Mouse (Mus musculus) R1 (cell line): ENCODE measurements around the gene Sytl2.

Experiments
- DNase-seq: peaks from one replicate; pipeline ENCODE4 v3.0.0-alpha.2; 2018; ENCODE audit warnings: low read depth, low spot score

Gene Sytl2

GRCm38 (mm10) chr7:90362788-90363187 lies 60.7 kb downstream of the Sytl2 start:
- no peak for DNase-seq

DNA sequence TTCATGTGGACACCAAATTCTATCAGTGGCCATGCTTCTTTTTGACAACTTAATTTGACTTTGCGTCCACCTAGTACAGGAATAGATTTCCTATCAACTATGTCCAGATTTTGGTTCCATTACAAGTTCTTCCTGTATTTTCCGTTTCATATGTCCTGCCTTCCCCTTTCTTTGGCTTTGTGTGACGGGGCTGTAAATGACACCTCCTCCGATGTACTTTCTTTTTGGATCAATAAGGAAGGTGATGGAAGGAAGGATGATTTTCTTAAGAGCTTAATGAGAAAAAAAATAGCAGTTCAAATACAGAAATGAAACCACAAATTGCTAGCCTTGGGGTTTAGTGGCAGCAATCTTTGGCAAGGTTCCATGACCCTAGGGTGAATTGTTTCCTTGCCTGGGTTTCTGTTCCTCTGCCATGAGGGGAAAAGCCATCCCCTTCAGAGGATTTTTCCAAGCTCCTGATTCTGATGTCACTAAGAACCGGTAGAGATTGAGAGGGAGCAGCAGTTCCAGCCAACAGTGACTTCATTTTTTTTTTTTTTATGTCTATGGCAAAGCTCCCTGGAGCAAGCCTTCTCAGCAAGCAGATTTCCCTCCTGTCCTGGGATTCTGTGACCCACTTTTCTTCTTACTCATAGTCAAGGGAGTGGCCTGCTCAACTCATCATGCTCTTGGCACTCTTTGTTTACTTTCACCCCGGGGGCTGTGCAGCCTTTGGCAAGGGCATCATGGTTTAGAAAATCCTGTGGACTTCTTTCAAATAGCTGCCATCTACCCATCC lies 68.2 kb downstream of the Sytl2 start:
- DNase-seq, result no peak

- no peak for DNase-seq
These were observed 70.8 kb downstream of the Sytl2 start for GRCm38 (mm10) chr7:90372804-90373203.

DNA sequence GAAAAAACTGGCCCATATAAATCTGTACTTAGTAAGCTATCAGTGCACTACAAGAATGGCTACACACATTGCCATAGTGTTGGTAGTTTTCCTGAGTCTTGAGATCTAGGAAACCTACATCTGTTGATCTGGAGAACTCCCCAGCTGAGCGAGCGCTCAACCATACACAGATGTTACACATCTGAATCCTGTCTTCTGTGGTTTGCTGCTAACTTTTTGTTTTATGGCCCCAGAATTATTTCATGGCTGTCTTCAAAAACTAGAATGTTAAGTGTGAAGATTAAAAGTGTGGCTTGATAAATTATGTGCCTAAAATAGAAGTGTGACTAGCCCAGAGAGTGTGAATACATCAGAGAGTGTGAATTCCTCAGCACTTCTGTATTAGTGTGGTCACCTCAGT lies 82.4 kb downstream of the Sytl2 start:
- no peak for DNase-seq

DNA sequence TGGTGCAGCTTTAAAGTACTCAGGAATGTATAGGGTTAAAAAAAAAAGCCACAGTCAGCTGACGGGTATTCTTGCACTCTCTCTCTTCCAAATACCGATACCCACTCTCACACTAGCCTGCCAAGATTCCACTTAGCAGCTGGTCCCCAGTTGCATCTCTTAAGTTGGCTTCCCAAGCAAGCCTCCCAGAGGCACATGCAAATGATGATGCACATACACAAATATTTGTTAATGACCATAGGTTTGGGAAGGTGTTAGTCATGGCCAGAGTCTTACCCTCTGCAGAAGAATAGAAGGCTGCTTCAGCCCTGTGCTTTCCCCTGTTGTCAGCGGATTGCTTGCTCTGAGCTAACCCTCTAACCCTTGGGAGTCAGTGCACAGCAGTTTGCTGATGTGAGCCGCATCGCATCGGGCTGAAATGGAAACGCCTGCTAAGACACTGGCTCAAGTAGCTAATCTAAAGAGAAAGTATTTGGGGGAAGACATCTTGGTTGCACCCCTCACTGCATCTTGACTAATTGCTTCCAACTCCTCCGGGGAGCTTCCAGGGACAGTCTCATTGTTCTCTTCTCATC lies 84.9 kb downstream of the Sytl2 start:
- peak; percentile 5 for DNase-seq

GRCm38 (mm10) chr7:90389765-90390164 lies 87.7 kb downstream of the Sytl2 start:
- no peak for DNase-seq

- no peak for DNase-seq
These were observed 93.0 kb downstream of the Sytl2 start for GRCm38 (mm10) chr7:90395073-90395472.

DNA sequence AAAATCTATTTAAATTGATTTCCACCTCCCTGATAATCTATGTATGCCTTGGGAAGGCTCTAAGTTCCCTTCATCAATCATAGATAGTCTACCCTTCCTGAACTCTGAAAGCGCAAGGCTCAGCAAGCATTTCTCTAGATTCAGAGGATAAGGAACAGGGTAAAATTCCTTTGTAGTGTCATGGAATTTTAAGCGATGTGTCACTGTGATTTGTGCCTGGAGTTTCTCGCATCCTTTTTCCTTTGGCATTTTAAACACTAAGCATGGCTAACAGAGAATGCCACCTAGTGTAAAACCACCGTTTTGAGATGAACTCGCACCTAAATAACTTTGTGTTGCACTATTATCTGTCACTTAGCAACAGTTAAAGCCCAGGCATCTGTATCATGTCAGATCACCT lies 93.9 kb downstream of the Sytl2 start:
- no peak for DNase-seq

DNA sequence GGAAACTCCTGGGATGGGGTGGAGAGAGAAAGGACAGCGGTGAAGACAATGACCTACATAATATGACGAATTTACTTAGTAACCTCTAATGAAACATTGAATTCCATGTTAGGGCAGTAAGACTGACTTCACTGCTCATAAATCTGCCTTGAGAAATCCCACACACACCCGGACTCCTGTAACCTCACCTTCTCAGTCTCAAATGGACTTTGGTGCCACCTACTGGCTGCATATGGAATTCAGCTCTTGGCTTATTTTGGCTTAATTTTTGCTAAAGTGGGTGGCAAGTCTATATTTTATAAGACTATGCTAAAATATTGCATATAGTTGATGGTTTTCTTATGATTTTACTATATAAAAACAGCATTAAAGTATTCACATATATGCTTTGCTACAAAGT lies 107.9 kb downstream of the Sytl2 start:
- DNase-seq, result peak; percentile 78

- peak; percentile 96 for DNase-seq
These were observed 124.3 kb downstream of the Sytl2 start, which contains the start of gene Ccdc89 for GRCm38 (mm10) chr7:90426020-90427001. TSS of gene Ccdc89 (plus strand) at chr7:90426577.

DNA sequence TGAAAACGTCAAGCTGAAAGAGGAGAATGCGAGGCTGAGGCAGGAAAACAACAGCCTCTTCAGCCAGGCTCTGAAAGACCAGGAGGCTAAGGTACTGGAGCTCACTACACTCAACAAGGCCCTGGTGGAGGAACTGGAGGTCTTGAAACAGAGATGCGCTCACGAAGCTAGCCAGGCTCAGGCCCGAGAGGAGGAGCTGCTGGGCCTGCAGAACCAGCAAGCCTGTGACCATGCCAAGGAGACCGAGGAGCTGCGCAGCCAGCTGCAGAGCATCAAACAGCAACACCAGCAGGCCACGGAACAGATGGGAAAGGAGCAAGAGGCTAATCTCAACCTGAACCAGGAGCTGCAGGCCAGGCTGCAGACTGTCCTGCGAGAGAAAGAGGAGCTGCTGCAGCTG lies 125.0 kb downstream of the Sytl2 start:
- DNase-seq, result no peak

- DNase-seq, result no peak
These were observed 130.2 kb downstream of the Sytl2 start for GRCm38 (mm10) chr7:90432221-90432620.

DNA sequence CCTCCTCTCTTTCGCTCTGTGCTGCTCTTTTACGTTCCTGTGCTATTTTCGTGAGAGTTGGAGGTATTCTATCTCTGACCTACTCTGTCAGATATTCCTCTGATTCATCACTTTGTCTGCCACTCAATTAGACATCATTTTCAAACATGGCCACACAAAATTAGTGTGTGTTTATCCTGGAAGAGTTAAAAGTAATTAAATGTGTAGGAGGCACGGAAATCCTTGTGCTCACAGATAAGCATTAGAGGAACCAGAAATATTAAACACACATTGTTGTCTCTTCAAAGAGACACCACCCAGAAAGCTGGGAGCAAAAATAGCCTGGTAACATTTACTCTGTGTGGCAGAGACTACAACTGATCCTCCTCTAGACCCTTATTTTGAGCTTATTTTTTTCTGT lies 138.0 kb downstream of the Sytl2 start:
- no peak for DNase-seq

DNA sequence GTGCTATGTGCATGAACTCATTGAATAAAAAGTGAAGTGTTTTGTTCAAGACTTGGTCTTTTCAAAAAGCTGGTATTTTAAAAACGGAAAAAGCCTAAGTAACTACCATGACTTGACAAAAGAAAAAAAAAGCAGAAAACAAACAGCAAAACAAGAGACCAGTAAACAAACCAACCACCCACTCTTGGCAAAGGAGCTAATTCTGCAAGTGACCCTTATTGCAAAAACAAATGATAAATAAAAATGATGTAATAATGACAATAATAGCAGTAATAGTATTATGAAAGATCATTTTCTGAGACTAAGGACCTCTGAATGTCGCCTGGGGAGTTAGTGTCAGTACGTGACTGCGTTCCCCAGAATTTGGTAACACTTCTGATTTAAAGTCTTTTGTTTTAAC lies 140.0 kb downstream of the Sytl2 start:
- no peak for DNase-seq

- DNase-seq, result peak; percentile 97
These were observed 140.5 kb downstream of the Sytl2 start, which contains the start of gene Crebzf for GRCm38 (mm10) chr7:90442518-90443080. TSS of gene Crebzf (plus strand) at chr7:90442729.

DNA sequence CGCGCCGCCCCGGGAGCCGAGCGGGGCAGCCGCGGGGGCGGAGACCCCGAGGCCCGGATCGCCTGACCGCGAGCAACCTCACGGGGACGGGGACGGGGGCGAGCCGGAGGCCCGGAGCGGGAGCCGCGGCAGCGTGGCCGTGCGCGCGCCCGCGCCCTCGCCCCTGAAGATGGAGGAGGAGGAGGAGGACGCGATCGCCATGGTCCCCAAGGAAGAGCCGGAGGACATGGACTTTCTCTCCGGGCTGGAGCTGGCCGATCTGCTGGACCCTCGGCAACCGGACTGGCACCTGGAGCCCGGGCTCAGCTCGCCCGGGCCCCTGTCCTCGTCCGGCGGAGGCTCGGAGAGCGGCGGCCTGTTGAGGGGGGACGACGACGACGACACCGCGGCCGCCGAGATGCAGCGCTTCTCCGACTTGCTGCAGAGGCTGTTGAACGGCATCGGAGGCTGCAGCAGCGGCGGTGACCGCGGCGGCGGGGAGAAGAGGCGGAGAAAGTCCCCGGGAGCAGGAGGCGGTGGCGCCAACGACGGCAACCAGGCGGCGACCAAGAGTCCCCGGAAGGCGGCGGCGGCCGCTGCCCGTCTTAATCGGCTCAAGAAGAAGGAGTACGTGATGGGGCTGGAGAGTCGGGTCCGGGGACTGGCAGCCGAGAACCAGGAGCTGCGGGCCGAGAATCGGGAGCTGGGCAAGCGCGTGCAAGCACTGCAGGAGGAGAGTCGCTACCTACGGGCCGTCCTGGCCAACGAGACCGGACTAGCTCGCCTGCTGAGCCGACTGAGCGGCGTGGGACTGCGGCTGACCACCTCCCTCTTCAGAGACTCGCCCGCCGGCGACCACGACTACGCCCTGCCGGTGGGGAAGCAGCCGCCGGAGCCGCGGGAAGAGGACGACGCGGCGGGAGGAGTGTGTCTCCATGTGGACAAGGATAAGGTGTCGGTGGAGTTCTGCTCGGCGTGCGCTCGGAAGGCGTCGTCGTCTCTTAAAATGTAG lies 141.3 kb downstream of the Sytl2 start:
- DNase-seq, result peak; percentile 54

GRCm38 (mm10) chr7:90444206-90444605 lies 142.2 kb downstream of the Sytl2 start:
- DNase-seq, result peak; percentile 30

- no peak for DNase-seq
These were observed 154.2 kb downstream of the Sytl2 start for GRCm38 (mm10) chr7:90456149-90456844.

DNA sequence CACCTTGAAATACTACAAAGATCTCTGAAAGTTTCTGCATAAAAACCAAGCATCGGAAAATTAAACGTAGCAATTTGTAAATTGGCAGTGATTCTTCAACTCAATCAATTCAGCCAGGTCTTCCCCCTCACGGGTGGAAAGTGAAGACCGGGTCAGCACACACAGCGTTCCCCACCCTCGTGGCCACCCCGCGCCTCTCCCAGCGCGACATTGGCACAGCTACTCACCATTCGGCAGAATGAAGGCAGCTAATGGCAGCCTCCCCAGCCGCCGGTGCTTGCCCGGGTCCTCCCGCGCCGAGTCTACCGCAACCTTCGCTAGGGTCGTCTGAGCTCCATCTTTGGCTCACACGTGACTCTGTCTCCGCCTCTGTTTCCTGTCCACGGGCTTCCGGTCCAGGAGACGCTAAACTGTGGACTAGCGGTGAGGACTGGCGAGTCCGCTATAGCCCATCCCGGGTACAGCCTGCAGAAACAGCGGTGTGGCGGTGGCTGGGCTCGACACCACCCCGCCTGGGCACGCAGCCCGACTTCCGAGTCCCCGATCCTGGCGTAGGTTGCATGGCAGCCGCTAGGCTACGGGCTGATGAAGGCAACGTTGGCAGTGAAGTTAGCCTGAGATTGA lies 154.9 kb downstream of the Sytl2 start, which contains the start of gene Tmem126a:
Gene Tmem126a, minus strand, starts transcription at position 385 of the 624 bp plus-strand sequence.
- peak; percentile 89 for DNase-seq
